Mouse (Mus musculus): ENCODE measurements around the gene Zbtb16. TPM values are rescaled to one million over a fixed set of nuclear protein-coding genes. Genes with fewer than 3 reads are reported as not detected.

Zbtb16 gene
- polyA plus RNA-seq, 2 experiments from 2014 or later: not detected

DNA sequence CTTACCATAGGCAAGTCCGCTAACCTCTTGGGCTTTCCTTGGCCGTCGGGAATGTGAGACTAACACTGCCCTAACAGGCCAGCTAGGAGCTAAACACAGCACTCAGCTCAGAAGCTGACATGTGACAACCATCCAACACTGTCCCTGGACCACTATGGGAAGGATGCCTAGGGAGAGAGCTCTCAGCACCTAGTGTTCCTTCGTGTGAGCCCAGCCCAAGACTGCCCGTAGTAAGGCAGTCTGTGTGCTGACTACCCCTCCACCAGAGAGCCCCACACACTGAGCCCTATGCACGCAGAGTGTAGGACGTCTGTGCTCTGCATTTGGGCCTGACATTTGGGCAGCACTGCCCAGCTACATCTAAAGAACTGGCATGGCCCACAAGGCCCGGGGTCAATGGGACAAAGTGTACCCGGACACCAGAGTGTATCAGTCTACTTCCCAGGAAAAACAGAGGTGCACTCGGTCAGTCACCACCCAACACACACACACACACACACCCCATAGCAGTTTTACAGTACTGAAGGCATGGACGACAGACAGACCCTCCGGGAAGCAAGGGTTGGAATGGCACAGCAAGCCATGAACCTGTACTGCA is 11.4 kb downstream of the Zbtb16 start:
- ATAC-seq: no peak

DNA sequence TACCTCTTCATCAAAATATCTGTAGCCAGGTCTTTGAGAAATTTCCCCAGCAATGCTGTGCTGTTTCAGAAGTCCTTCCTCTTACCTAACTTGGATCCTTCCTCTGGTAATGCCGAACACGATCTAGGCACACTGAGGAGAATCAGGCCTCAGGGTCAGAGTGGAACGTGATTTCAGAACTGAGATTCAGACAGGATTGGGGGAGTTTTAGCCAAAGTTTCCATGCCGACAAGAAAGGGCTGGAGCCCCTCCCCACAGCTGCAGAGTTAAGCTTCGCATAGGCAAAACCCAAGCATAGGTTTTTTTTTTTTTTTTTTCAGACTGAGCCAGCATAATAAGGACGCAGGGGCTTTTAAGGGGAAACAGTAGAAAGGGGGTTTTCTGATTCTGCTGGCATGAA is 12.2 kb downstream of the Zbtb16 start:
- ATAC-seq: no peak

DNA sequence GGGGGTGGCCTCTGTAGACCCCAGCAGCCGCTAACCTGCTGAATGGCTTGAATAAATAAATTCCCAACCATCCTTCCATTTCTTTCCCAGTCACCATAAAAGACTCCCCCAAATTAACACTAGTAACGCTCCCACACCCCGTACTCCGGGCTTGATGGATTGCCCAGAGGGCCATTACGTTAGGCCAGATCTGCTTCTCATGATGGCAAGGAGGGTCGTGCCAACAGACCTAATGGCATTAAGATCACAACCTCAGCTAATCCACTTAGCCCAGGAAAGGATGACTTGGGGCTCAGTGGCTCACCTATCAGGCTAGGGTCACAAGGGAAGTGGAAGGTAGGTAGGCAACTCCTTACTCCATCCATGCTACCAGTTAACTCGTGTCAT is 12.7 kb downstream of the Zbtb16 start:
- ATAC-seq: no peak

DNA sequence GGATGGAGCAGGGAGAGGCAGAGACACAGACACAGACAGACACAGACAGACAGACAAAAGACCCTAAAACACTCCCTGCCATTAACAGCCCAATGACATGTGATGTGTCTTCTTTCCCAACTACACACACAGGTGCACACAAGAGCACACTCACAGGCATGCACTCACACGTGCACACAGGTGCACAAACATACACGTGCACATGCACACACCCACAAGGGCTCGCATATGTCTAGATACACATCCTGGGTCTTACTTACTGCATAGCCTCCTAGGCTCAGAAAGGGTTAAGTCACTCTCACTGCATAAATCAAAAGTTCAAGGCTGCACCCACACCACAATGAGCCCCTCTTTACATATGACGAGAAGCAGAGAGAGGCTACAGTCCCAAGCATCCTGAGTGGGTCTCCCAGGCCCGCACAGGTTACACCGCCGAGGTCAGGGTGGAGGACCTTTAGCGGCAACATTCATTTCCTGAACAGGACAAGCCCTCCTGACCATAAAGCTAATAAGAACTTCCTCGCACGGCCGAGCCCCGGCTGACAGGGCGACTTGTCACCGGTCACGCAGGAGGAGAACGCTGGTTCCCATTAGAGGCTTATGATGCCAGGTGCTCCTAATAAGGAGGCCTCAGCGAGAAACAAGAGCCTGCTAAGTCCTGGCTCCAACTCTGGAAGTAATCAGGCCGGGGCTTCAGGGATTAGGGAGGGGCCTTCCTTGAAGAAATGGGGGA is 13.3 kb downstream of the Zbtb16 start:
- ATAC-seq: no peak

GRCm38 (mm10) chr9:48821916-48822585 is 14.0 kb downstream of the Zbtb16 start:
- no peak for ATAC-seq

DNA sequence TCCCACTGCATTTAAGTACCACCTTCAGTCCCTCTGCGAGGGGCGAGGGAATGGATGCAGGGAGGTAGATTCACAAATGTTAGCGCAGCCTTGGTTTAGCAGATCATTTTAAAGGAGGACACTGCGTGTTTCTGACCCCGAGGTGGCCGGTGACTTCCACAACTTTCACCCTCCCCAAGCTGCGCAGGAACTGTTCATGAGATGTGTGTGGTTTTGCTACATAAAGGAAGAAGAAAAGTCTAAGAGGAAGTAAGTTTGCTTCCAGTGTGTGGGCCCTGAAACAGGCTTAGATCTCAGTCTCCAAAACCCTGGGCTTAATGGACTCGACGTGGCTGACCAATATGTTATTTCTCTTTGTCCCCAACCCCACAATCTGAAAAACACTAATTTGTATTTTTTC is 14.6 kb downstream of the Zbtb16 start:
- no peak for ATAC-seq

DNA sequence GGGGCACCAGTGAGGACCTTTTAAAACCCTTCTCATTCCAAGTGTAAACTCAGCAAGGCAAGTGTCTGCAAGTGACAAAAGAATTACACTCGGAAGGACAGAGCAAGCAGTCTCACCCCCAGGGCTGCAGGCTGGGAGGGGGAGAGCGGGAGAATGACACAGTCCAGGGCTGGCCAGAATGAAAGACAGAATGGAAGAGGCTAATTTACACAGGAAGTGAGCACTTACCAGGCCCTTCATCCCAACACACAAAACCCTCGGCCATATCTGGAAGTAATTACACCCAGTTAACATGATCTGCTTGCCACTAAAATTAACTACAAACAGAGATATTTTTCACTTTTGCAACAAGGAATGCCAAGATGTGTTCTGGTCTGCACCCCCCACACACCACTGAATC is 15.2 kb downstream of the Zbtb16 start:
- no peak for ATAC-seq

GRCm38 (mm10) chr9:48819695-48820094 is 16.3 kb downstream of the Zbtb16 start:
- ATAC-seq: no peak

- no peak for ATAC-seq
These were observed 16.9 kb downstream of the Zbtb16 start for GRCm38 (mm10) chr9:48819137-48819536.

GRCm38 (mm10) chr9:48817907-48818306 is 18.1 kb downstream of the Zbtb16 start:
- no peak for ATAC-seq

DNA sequence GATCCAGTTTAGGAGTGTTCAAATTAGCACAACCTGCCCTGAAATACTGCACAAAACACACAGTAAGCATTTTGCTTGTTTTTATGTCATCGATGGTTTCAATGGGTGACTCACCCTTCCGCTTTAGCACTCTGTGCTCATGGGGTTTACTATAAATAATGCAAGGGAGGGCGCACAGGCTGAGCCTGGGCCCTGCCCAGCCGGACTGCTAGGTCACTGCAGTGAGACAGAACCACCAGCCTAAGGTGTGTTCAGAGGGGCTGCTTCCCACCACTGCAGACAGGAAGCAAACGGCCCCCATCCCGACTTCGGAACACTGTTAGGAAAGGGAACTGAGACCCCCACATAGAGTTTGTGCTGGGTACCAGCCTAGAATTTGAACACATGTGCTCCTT is 18.6 kb downstream of the Zbtb16 start:
- peak; percentile 41 for ATAC-seq

GRCm38 (mm10) chr9:48816678-48817398 is 19.2 kb downstream of the Zbtb16 start:
- ATAC-seq: no peak

DNA sequence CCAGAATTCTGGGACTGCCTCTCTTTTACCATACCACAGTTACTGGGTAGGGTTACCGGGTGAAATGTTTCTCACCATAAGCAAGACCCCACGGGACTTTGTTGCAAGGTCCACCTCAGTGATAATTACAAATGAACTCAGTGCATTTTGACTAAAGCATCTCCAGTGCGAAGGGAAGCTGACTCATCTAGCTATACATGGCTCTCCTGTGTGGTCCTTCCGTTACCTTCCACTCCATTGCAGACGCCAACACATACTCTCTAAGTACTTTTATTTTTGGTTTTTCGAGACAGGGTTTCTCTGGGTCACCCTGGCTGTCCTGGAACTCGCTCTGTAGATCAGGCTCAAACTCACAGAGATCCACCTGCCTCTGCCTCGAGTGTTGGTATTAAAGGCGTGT is 19.9 kb downstream of the Zbtb16 start:
- no peak for ATAC-seq

DNA sequence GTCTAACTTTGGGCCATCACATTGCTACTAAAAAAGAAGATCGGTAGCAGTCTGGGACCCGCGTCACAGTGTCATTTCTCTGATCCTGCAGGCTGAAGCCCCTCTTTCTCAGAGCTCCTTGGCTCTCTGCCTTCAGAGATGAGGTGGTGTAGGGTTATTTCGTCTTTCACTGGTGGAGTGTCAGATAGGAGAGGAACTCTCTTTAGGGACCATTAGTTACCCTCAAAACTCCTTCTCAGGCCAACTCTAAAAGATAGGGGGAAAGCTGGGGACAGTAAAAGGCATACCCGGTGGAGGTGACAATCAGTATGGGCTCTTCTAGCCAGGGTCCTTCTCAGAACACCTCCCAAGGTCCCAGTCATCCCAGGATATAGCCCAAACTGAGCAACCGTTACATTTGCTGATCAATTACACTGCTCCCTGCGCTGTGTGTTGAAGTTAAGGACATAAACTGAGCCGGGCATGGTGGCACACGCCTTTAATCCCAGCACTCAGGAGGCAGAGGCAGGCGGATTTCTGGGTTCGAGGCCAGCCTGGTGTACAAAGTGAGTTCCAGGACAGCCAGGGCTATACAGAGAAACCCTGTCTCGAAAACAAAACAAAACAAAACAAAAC is 21.0 kb downstream of the Zbtb16 start:
- no peak for ATAC-seq

GRCm38 (mm10) chr9:48813960-48814880 is 21.8 kb downstream of the Zbtb16 start:
- no peak for ATAC-seq

GRCm38 (mm10) chr9:48812352-48812751 is 23.7 kb downstream of the Zbtb16 start:
- ATAC-seq: no peak

- ATAC-seq: no peak
These were observed 29.4 kb downstream of the Zbtb16 start for GRCm38 (mm10) chr9:48806591-48806990.

DNA sequence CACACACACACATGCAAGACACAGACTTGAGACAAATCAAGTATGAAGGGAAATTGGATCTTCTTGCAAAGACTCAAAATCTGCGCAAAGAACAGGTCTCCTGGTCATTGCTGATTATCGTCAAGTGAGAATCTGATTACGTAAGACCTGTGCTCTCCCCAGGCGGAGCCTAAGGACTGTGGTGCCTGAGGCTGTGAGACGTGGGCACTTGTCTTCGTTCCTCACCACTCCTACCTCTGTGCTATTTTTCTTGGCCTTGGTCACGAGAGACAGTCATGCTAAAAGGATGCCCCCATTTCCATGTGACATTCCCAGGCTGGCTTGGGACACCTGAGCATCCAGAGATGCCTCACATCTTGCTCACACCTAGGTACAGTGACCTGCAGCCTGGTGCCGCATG is 30.2 kb downstream of the Zbtb16 start:
- no peak for ATAC-seq

GRCm38 (mm10) chr9:48804509-48804908 is 31.5 kb downstream of the Zbtb16 start:
- ATAC-seq: no peak

DNA sequence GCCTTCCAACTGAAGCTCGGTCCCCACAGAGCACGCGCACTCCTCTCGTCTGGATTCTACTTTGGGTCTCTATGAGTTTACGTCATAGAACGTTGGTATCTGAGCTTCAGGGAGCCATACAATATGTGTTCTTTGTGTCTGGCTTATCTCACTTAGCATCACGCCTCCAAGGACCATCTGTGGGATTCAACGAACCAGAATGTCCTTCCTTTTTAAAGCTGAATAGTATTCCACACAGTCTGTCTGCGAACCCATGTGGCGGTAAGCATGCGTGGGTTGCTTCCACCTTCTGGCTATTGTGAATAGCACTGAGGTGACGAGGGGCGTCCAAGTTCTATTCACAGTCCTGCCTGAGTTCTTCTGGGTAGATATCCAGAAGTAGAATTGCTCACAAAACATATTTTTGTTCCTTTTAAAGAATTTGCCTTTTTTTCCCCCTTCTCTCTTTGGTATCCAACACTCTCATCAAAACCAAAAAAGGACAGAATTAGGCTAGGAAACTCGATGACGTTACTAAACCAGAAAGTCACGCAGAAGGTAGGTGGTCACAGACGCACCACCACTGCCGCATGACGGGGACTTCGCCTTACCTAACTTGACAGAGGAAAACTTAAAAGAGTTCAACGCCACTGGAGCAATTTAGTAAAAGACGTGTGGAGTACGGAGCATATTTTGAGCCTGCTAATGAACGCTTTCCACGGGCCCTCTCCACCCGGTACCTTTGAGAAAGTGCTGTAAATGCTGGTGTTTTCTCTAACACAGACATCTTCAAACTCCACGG is 32.4 kb downstream of the Zbtb16 start:
- ATAC-seq: no peak

GRCm38 (mm10) chr9:48802374-48802773 is 33.6 kb downstream of the Zbtb16 start:
- ATAC-seq: no peak

All from CD4-positive, CD25-positive, alpha-beta regulatory T cell, adult 4 months (primary cell).